Mouse (Mus musculus) kidney, embryonic 15.5 days (tissue): ENCODE measurements around the gene Crim1. TPM values are rescaled to one million over a fixed set of nuclear protein-coding genes. Genes with fewer than 3 reads are reported as not detected.

Experiments used
- ATAC-seq: fragments of 200-750 bp; cut with Nextera tagmentation; replicated peaks from 2 replicates; pipeline ENCODE4 v1.8.0; 2017; ENCODE audit warnings: moderate TSS enrichment; ENCODE audit not compliant: low FRiP score
- H3K27ac ChIP-seq: fragments of 300-500 bp; sonication (generic); 2 replicates; pipeline ENCODE4 v1.5.1; 2015; ENCODE audit warnings: mild to moderate bottlenecking, inconsistent platforms
- H3K27me3 ChIP-seq: fragments of 300-500 bp; sonication (generic); 2 replicates; pipeline ENCODE4 v1.6.1; 2015; ENCODE audit warnings: inconsistent platforms
- H3K36me3 ChIP-seq: fragments of 300-500 bp; sonication (generic); 2 replicates; pipeline ENCODE4 v1.6.1; 2015; ENCODE audit warnings: inconsistent platforms
- H3K4me1 ChIP-seq: fragments of 300-500 bp; sonication (generic); 2 replicates; pipeline ENCODE4 v1.6.1; 2015; ENCODE audit warnings: inconsistent platforms
- H3K4me2 ChIP-seq: fragments of 300-500 bp; sonication (generic); 2 replicates; pipeline ENCODE4 v1.6.1; 2015; ENCODE audit warnings: moderate library complexity, mild to moderate bottlenecking, inconsistent platforms
- H3K4me3 ChIP-seq: fragments of 300-500 bp; sonication (generic); replicated peaks from 2 replicates; pipeline ENCODE4 v1.5.1; 2015; ENCODE audit warnings: mild to moderate bottlenecking, inconsistent platforms
- H3K9ac ChIP-seq: fragments of 300-500 bp; sonication (generic); 2 replicates; pipeline ENCODE4 v1.6.1; 2015; ENCODE audit warnings: mild to moderate bottlenecking, inconsistent platforms
- H3K9me3 ChIP-seq: fragments of 300-500 bp; sonication (generic); replicated peaks from 2 replicates; pipeline ENCODE4 v1.6.1; 2016; ENCODE audit warnings: inconsistent platforms
- WGBS: fragments of 180-500 bp; shearing (Covaris S2); methylation state at CpG from one replicate; pipeline ENCODE4 v1.1.7; 2015; ENCODE audit warnings: mixed read lengths; 5-methylcytosine and 5-hydroxymethylcytosine counted together
- polyA plus RNA-seq: library from polyadenylated mRNA; unstranded; fragments of >200 nt; fragmentation: Nextera tagmentation; extraction: Ambion mirVana; gene quantifications from 2 replicates; pipeline ENCODE4 v1.2.1, GENCODE M21; 2015

The Crim1 gene
- polyA plus RNA-seq, 1 experiment from 2014 or later = 6.5 TPM

- Histone ChIP-seq H3K4me2 (no peak overlapping the region), H3K9ac (no peak overlapping the region), H3K4me3 (no peak overlapping the region), H3K36me3 (no peaks in the 10 kb centered on the region), H3K27ac (no peak overlapping the region), H3K9me3 (no peaks in the 10 kb centered on the region), H3K27me3 (no peaks in the 10 kb centered on the region), H3K4me1 (peaks cover 15% of the 10 kb centered on the region)
- 59% methylated on average over 7 of the region's 7 CpGs for WGBS
- no peak for ATAC-seq
These were observed 95.9 kb downstream of the Crim1 start for GRCm38 (mm10) chr17:78295979-78296378.

- no peak overlapping the region for H3K9ac ChIP-seq
- no peaks in the 10 kb centered on the region for H3K27me3 ChIP-seq
- peaks cover 15% of the 10 kb centered on the region for H3K4me1 ChIP-seq
- H3K27ac ChIP-seq = no peak overlapping the region
- no peak overlapping the region for H3K4me2 ChIP-seq
- H3K4me3 ChIP-seq = no peak overlapping the region
- H3K9me3 ChIP-seq = no peaks in the 10 kb centered on the region
- ATAC-seq = 0 out of 2 replicates have a peak, but pooled peaks have one; percentile 44
- 84% methylated on average over 5 of the region's 5 CpGs for WGBS
- peaks cover 4% of the 10 kb centered on the region for H3K36me3 ChIP-seq
These were observed 98.1 kb downstream of the Crim1 start for GRCm38 (mm10) chr17:78298140-78298539.

GRCm38 (mm10) chr17:78298967-78299540 lies 99.0 kb downstream of the Crim1 start:
- no peak overlapping the region for H3K9ac ChIP-seq
- WGBS = 58% methylated on average over 8 of the region's 8 CpGs
- H3K9me3 ChIP-seq = no peaks in the 10 kb centered on the region

GRCm38 (mm10) chr17:78303053-78303452 lies 103.0 kb downstream of the Crim1 start:
- H3K9me3 ChIP-seq = no peaks in the 10 kb centered on the region
- no peaks in the 10 kb centered on the region for H3K27me3 ChIP-seq
- no peak overlapping the region for H3K4me2 ChIP-seq
- peaks cover 21% of the 10 kb centered on the region for H3K36me3 ChIP-seq
- peaks cover 9% of the 10 kb centered on the region for H3K4me1 ChIP-seq
- H3K27ac ChIP-seq = no peak overlapping the region
- no peak overlapping the region for H3K4me3 ChIP-seq
- WGBS = 85% methylated on average over 2 of the region's 2 CpGs
- ATAC-seq = no peak
- no peak overlapping the region for H3K9ac ChIP-seq

More at GRCm38 (mm10) chr17:78298967-78299540, 99.0 kb downstream of the Crim1 start:
- H3K27ac ChIP-seq = no peak overlapping the region
- H3K4me3 ChIP-seq = no peak overlapping the region
- H3K36me3 ChIP-seq = peaks cover 13% of the 10 kb centered on the region
- no peak; the same call in 1 of the 2 replicates for ATAC-seq
- H3K4me1 ChIP-seq = peaks cover 15% of the 10 kb centered on the region
- H3K4me2 ChIP-seq = no peak overlapping the region
- no peaks in the 10 kb centered on the region for H3K27me3 ChIP-seq

GRCm38 (mm10) chr17:78304059-78304458 lies 104.0 kb downstream of the Crim1 start:
- Histone ChIP-seq H3K4me1 (peaks cover 4% of the 10 kb centered on the region), H3K9me3 (no peaks in the 10 kb centered on the region), H3K4me3 (no peak overlapping the region), H3K27ac (no peak overlapping the region), H3K4me2 (no peak overlapping the region), H3K36me3 (peaks cover 21% of the 10 kb centered on the region), H3K27me3 (no peaks in the 10 kb centered on the region), H3K9ac (no peak overlapping the region)
- ATAC-seq = no peak
- 83% methylated on average over 13 of the region's 13 CpGs for WGBS

GRCm38 (mm10) chr17:78306434-78306833 lies 106.4 kb downstream of the Crim1 start:
- Histone ChIP-seq H3K4me1 (no peaks in the 10 kb centered on the region), H3K9ac (no peak overlapping the region), H3K27me3 (no peaks in the 10 kb centered on the region), H3K4me3 (no peak overlapping the region), H3K36me3 (peaks cover 21% of the 10 kb centered on the region), H3K27ac (no peak overlapping the region), H3K4me2 (no peak overlapping the region), H3K9me3 (no peaks in the 10 kb centered on the region)
- no peak for ATAC-seq
- WGBS = 94% methylated on average over 9 of the region's 9 CpGs

GRCm38 (mm10) chr17:78308221-78308620 lies 108.2 kb downstream of the Crim1 start:
- no peaks in the 10 kb centered on the region for H3K4me1 ChIP-seq
- H3K4me2 ChIP-seq = no peak overlapping the region
- no peak overlapping the region for H3K27ac ChIP-seq
- no peak for ATAC-seq
- no peaks in the 10 kb centered on the region for H3K27me3 ChIP-seq
- WGBS = 89% methylated on average over 9 of the region's 9 CpGs
- peaks cover 16% of the 10 kb centered on the region for H3K36me3 ChIP-seq
- no peak overlapping the region for H3K4me3 ChIP-seq
- H3K9me3 ChIP-seq = no peaks in the 10 kb centered on the region
- no peak overlapping the region for H3K9ac ChIP-seq

GRCm38 (mm10) chr17:78313006-78313405 lies 113.0 kb downstream of the Crim1 start:
- Histone ChIP-seq H3K27me3 (no peaks in the 10 kb centered on the region), H3K4me2 (no peak overlapping the region), H3K36me3 (peaks cover 22% of the 10 kb centered on the region), H3K27ac (no peak overlapping the region), H3K4me1 (no peaks in the 10 kb centered on the region), H3K9ac (no peak overlapping the region), H3K4me3 (no peak overlapping the region), H3K9me3 (no peaks in the 10 kb centered on the region)
- ATAC-seq = no peak
- 83% methylated on average over 12 of the region's 12 CpGs for WGBS

GRCm38 (mm10) chr17:78313612-78314011 lies 113.6 kb downstream of the Crim1 start:
- 63% methylated on average over 5 of the region's 5 CpGs for WGBS
- H3K36me3 ChIP-seq = peaks cover 22% of the 10 kb centered on the region
- no peaks in the 10 kb centered on the region for H3K9me3 ChIP-seq
- no peaks in the 10 kb centered on the region for H3K4me1 ChIP-seq
- no peak overlapping the region for H3K27ac ChIP-seq
- H3K4me2 ChIP-seq = no peak overlapping the region
- no peaks in the 10 kb centered on the region for H3K27me3 ChIP-seq
- H3K9ac ChIP-seq = no peak overlapping the region
- no peak overlapping the region for H3K4me3 ChIP-seq
- no peak for ATAC-seq

GRCm38 (mm10) chr17:78315659-78316058 lies 115.6 kb downstream of the Crim1 start:
- Histone ChIP-seq H3K27me3 (no peaks in the 10 kb centered on the region), H3K9ac (no peak overlapping the region), H3K9me3 (no peaks in the 10 kb centered on the region), H3K4me2 (no peak overlapping the region), H3K27ac (no peak overlapping the region), H3K4me1 (no peaks in the 10 kb centered on the region), H3K36me3 (peaks cover 28% of the 10 kb centered on the region), H3K4me3 (no peak overlapping the region)
- ATAC-seq = no peak
- WGBS = 91% methylated on average over 11 of the region's 11 CpGs

- Histone ChIP-seq H3K4me1 (peaks cover 6% of the 10 kb centered on the region; the same call in 1 of the 2 replicates), H3K9ac (no peak overlapping the region), H3K4me3 (no peak overlapping the region), H3K36me3 (peaks cover 28% of the 10 kb centered on the region), H3K27ac (no peak overlapping the region), H3K9me3 (no peaks in the 10 kb centered on the region), H3K4me2 (no peak overlapping the region), H3K27me3 (no peaks in the 10 kb centered on the region)
- 70% methylated on average over 5 of the region's 5 CpGs for WGBS
- 0 out of 2 replicates have a peak, but pooled peaks have one; percentile 26 for ATAC-seq
These were observed 117.3 kb downstream of the Crim1 start for GRCm38 (mm10) chr17:78317381-78317780.

GRCm38 (mm10) chr17:78318810-78319209 lies 118.8 kb downstream of the Crim1 start:
- H3K4me3 ChIP-seq = no peak overlapping the region
- peaks cover 25% of the 10 kb centered on the region for H3K36me3 ChIP-seq
- H3K9me3 ChIP-seq = no peaks in the 10 kb centered on the region
- H3K4me1 ChIP-seq = peaks cover 13% of the 10 kb centered on the region; the same call in 1 of the 2 replicates
- ATAC-seq = no peak
- H3K9ac ChIP-seq = no peak overlapping the region
- H3K4me2 ChIP-seq = no peak overlapping the region
- no peak overlapping the region for H3K27ac ChIP-seq
- 87% methylated on average over 3 of the region's 3 CpGs for WGBS
- no peaks in the 10 kb centered on the region for H3K27me3 ChIP-seq
